10 mouse cellular contexts compared by ENCODE assay signal in genomic region chr2:26588573-26588972, GRCm38 (mm10). TPM values are rescaled to one million over a fixed set of nuclear protein-coding genes. Genes with fewer than 3 reads are reported as not detected.
DNase-seq lines count a peak whose midpoint lies in the region; ATAC-seq and TF ChIP-seq lines count a peak whose summit lies in the region.
"Had no signal": no experiment of that assay in that cellular context is flagged by ENCODE, and none has a peak within 500 bp of the region (broad histone marks: within the 10 kb centered on the region; RNA-seq: fewer than 3 reads in every experiment).

No protein-coding gene starts in this region.

- H3K27ac ChIP-seq in hindbrain, embryonic 10.5 days = peak overlapping the region; percentile 36
- no peak overlapping the region for H3K27ac ChIP-seq in hindbrain, embryonic 11.5 days (ENCODE audit: low read depth, low read length)
- H3K27ac ChIP-seq in brown adipose tissue, adult 24 weeks (replicated peaks; ENCODE audit: low read depth, low read length) = peak overlapping the region; percentile 42
- no peak overlapping the region for H3K27ac ChIP-seq in intestine, postnatal 0 days (ENCODE audit: low read depth, low read length)

- H3K36me3 ChIP-seq in hindbrain, embryonic 10.5 days = no peaks in the 10 kb centered on the region
- no peaks in the 10 kb centered on the region for H3K36me3 ChIP-seq in hindbrain, embryonic 11.5 days (ENCODE audit: control insufficient read depth, insufficient read depth, low read length)
- peaks cover 34% of the 10 kb centered on the region for H3K36me3 ChIP-seq in intestine, postnatal 0 days (ENCODE audit: control insufficient read depth, insufficient read depth)

- DNase-seq in hindbrain, embryonic 10.5 days (ENCODE audit: low spot score) = no peak
- DNase-seq in hindbrain, embryonic 11.5 days (ENCODE audit: low spot score) = no peak
- DNase-seq in 3T3-L1 (ENCODE audit: low read depth, low spot score) = peak; percentile 78
- no peak for DNase-seq in testis, postnatal 14 days (ENCODE audit: low spot score)
- no peak for DNase-seq in frontal cortex, postnatal 36 days (ENCODE audit: low spot score in 2 of 2)
- DNase-seq: cerebellum, postnatal 36 days had no signal

- H3K9me3 ChIP-seq in hindbrain, embryonic 10.5 days = no peaks in the 10 kb centered on the region
- no peaks in the 10 kb centered on the region for H3K9me3 ChIP-seq in hindbrain, embryonic 11.5 days (ENCODE audit: control insufficient read depth, low read length)
- H3K9me3 ChIP-seq in intestine, postnatal 0 days (ENCODE audit: control insufficient read depth) = no peaks in the 10 kb centered on the region

- WGBS in hindbrain, embryonic 10.5 days = 33% methylated on average over 4 of the region's 4 CpGs
- WGBS in hindbrain, embryonic 11.5 days = 45% methylated on average over 4 of the region's 4 CpGs
- 54% methylated on average over 4 of the region's 4 CpGs for WGBS in intestine, postnatal 0 days

- TF ChIP-seq CTCF in intestine, postnatal 0 days (IDR thresholded peaks at IDR 0.05; ENCODE audit: low read depth) = no peak

- ATAC-seq in hindbrain, embryonic 11.5 days (ENCODE audit: low FRiP score) = no peak
- ATAC-seq in intestine, postnatal 0 days = no peak
- no peak for ATAC-seq in monocyte, adult 5-6 weeks (replicated peaks; ENCODE audit: insufficient number of reproducible peaks, low FRiP score, low TSS enrichment, poor library complexity, severe bottlenecking)

- peaks cover 45% of the 10 kb centered on the region for H3K4me1 ChIP-seq in hindbrain, embryonic 10.5 days (replicated peaks)
- no peaks in the 10 kb centered on the region for H3K4me1 ChIP-seq in hindbrain, embryonic 11.5 days (replicated peaks; ENCODE audit: control insufficient read depth, insufficient read depth, low read length)
- H3K4me1 ChIP-seq in brown adipose tissue, adult 24 weeks (ENCODE audit: control insufficient read depth, insufficient read depth, insufficient read length, low read length) = no peaks in the 10 kb centered on the region
- H3K4me1 ChIP-seq in intestine, postnatal 0 days (replicated peaks; ENCODE audit: control insufficient read depth, insufficient read depth, low read length) = no peaks in the 10 kb centered on the region

- H3K9ac ChIP-seq in hindbrain, embryonic 11.5 days (ENCODE audit: low read depth, low read length) = no peak overlapping the region
- H3K9ac ChIP-seq in intestine, postnatal 0 days (ENCODE audit: low read depth, low read length) = peak overlapping the region; percentile 24; the same call in 1 of the 2 replicates

- H3K27me3 ChIP-seq in hindbrain, embryonic 10.5 days (ENCODE audit: insufficient read depth, poor library complexity, severe bottlenecking) = peaks cover 5% of the 10 kb centered on the region; the same call in 1 of the 2 replicates
- no peaks in the 10 kb centered on the region for H3K27me3 ChIP-seq in hindbrain, embryonic 11.5 days (ENCODE audit: control insufficient read depth, insufficient read depth, low read length)
- no peaks in the 10 kb centered on the region for H3K27me3 ChIP-seq in intestine, postnatal 0 days (replicated peaks; ENCODE audit: control insufficient read depth, insufficient read depth, low read length)

- H3K4me2 ChIP-seq in hindbrain, embryonic 11.5 days (replicated peaks; ENCODE audit: low read depth, low read length) = no peak overlapping the region
- peak overlapping the region; percentile 81 for H3K4me2 ChIP-seq in intestine, postnatal 0 days (replicated peaks; ENCODE audit: low read depth)

- H3K4me3 ChIP-seq in hindbrain, embryonic 10.5 days = no peak overlapping the region
- H3K4me3 ChIP-seq in hindbrain, embryonic 11.5 days (ENCODE audit: low read depth, low read length) = no peak overlapping the region
- H3K4me3 ChIP-seq in brown adipose tissue, adult 24 weeks (ENCODE audit: insufficient read depth, low read depth, low read length) = peak overlapping the region; percentile 70
- peak overlapping the region; percentile 49 for H3K4me3 ChIP-seq in intestine, postnatal 0 days (ENCODE audit: low read depth, low read length)

RNA-seq across cellular contexts. Expression of gene Gm20532, which starts 2.1 kb away (rescaled TPM):
- polyA plus RNA-seq in hindbrain, embryonic 10.5 days (2016; fragmentation: Nextera tagmentation; extraction: Ambion mirVana) = not detected in 2 replicates
- not detected in 2 replicates for polyA plus RNA-seq in hindbrain, embryonic 11.5 days (2014; fragmentation: Nextera tagmentation; extraction: Ambion mirVana)
- not detected in 2 replicates for polyA plus RNA-seq in brown adipose tissue, adult 24 weeks (2012; ENCODE audit: insufficient read depth, insufficient read length, missing spikeins)
- not detected in 2 replicates for polyA plus RNA-seq in intestine, postnatal 0 days (2015; fragmentation: Nextera tagmentation; extraction: Ambion mirVana)
- total RNA-seq in monocyte, adult 5-6 weeks (2017) = not detected in 3 replicates
- polyA plus RNA-seq: large intestine, adult 2 months had no signal

RNA-seq across cellular contexts. Expression of gene Egfl7, which starts 8.8 kb away (rescaled TPM):
- 78.3 and 101 TPM in 2 replicates for polyA plus RNA-seq in hindbrain, embryonic 10.5 days (2016; fragmentation: Nextera tagmentation; extraction: Ambion mirVana)
- polyA plus RNA-seq in hindbrain, embryonic 11.5 days (2014; fragmentation: Nextera tagmentation; extraction: Ambion mirVana) = 62.7 and 65.2 TPM in 2 replicates
- 75.5 and 80.4 TPM in 2 replicates for polyA plus RNA-seq in brown adipose tissue, adult 24 weeks (2012; ENCODE audit: insufficient read depth, insufficient read length, missing spikeins)
- polyA plus RNA-seq in intestine, postnatal 0 days (2015; fragmentation: Nextera tagmentation; extraction: Ambion mirVana) = 54.4 and 65.2 TPM in 2 replicates
- total RNA-seq in monocyte, adult 5-6 weeks (2017) = not detected in 3 replicates

RNA-seq across cellular contexts. Expression of gene Agpat2, which starts 15.6 kb away (rescaled TPM):
- 12.3 and 13.5 TPM in 2 replicates for polyA plus RNA-seq in hindbrain, embryonic 10.5 days (2016; fragmentation: Nextera tagmentation; extraction: Ambion mirVana)
- 7.3 and 7.5 TPM in 2 replicates for polyA plus RNA-seq in hindbrain, embryonic 11.5 days (2014; fragmentation: Nextera tagmentation; extraction: Ambion mirVana)
- polyA plus RNA-seq in brown adipose tissue, adult 24 weeks (2012; ENCODE audit: insufficient read depth, insufficient read length, missing spikeins) = 2,029 and 2,407 TPM in 2 replicates
- 124 and 128 TPM in 2 replicates for polyA plus RNA-seq in intestine, postnatal 0 days (2015; fragmentation: Nextera tagmentation; extraction: Ambion mirVana)
- 24.2 to 27.3 TPM (median 25.1 TPM) in 3 replicates for total RNA-seq in monocyte, adult 5-6 weeks (2017)

RNA-seq across cellular contexts. Expression of gene Fam69b, which starts 39.7 kb away (rescaled TPM):
- polyA plus RNA-seq in hindbrain, embryonic 10.5 days (2016; fragmentation: Nextera tagmentation; extraction: Ambion mirVana) = 32.8 and 48.5 TPM in 2 replicates
- 38.4 and 45.5 TPM in 2 replicates for polyA plus RNA-seq in hindbrain, embryonic 11.5 days (2014; fragmentation: Nextera tagmentation; extraction: Ambion mirVana)
- 24.4 and 49.4 TPM in 2 replicates for polyA plus RNA-seq in brown adipose tissue, adult 24 weeks (2012; ENCODE audit: insufficient read depth, insufficient read length, missing spikeins)
- polyA plus RNA-seq in intestine, postnatal 0 days (2015; fragmentation: Nextera tagmentation; extraction: Ambion mirVana) = 6.8 and 6.9 TPM in 2 replicates
- 2.1 to 4.9 TPM in 2 of 3 replicates, not detected in the other for total RNA-seq in monocyte, adult 5-6 weeks (2017)

Comparison
In these comparisons a context has a peak if more than half of its experiments do, and no peak if none do; other contexts are left out.
1. H3K27ac ChIP-seq: peak in hindbrain, embryonic 10.5 days (single experiment) and brown adipose tissue, adult 24 weeks (single experiment); none in hindbrain, embryonic 11.5 days (single experiment) and intestine, postnatal 0 days (single experiment).
2. H3K4me3 ChIP-seq: peak in brown adipose tissue, adult 24 weeks (single experiment) and intestine, postnatal 0 days (single experiment); none in hindbrain, embryonic 10.5 days (single experiment) and hindbrain, embryonic 11.5 days (single experiment).
3. RNA of gene Agpat2, which starts 15.6 kb away (polyA plus RNA-seq): 2,029 to 2,407 TPM in brown adipose tissue, adult 24 weeks; 124 to 128 TPM in intestine, postnatal 0 days, 12.3 to 13.5 TPM in hindbrain, embryonic 10.5 days and 7.3 to 7.5 TPM in hindbrain, embryonic 11.5 days; every median in the first group is over 10 times any median in the second.